In genomic region chr16:78619386-78619785, GRCm38 (mm10) we compare ENCODE assay signal across 13 mouse cellular contexts. TPM values are rescaled to one million over a fixed set of nuclear protein-coding genes. Genes with fewer than 3 reads are reported as not detected.
A peak's percentile ranks its signal among the peaks of the same experiment; 100 is the strongest.
DNase-seq lines count a peak whose midpoint lies in the region; ATAC-seq and TF ChIP-seq lines count a peak whose summit lies in the region.
"Had no signal": no experiment of that assay in that cellular context is flagged by ENCODE, and none has a peak within 500 bp of the region (broad histone marks: within the 10 kb centered on the region; RNA-seq: fewer than 3 reads in every experiment).

No protein-coding gene starts in this region.

- H3K4me3 ChIP-seq in kidney, embryonic 14.5 days (ENCODE audit: low read length) = no peak overlapping the region
- H3K4me3 ChIP-seq in ES-E14 (ENCODE audit: insufficient read depth in 1 of 2, low read depth in 1 of 2, low read length in 2 of 2, poor library complexity in 1 of 2, severe bottlenecking in 1 of 2) = no peak overlapping the region
- H3K4me3 ChIP-seq: erythroblast, embryonic 14.5 days; heart, embryonic 15.5 days; liver, embryonic 13.5 days had no signal

- in situ Hi-C loops in ES-E14 (cut with MboI; ENCODE audit: low sequenced_read_pairs in 2 of 2, unreplicated experiment in 2 of 2) = no loop called here

- ATAC-seq in kidney, embryonic 14.5 days (ENCODE audit: low FRiP score, low TSS enrichment) = no peak
- ATAC-seq in megakaryocyte progenitor cell, adult 5-6 weeks (replicated peaks; ENCODE audit: poor library complexity) = peak; percentile 31; the same call in 1 of the 2 replicates

- no peaks in the 10 kb centered on the region for H3K4me1 ChIP-seq in kidney, embryonic 14.5 days (ENCODE audit: control insufficient read depth, insufficient read depth, low read length)
- H3K4me1 ChIP-seq in ES-E14 (ENCODE audit: control insufficient read depth in 2 of 2, insufficient read depth in 2 of 2, low read length in 2 of 2, poor library complexity in 1 of 2) = no peaks in the 10 kb centered on the region
- H3K4me1 ChIP-seq: heart, embryonic 15.5 days; liver, embryonic 13.5 days had no signal

- no peak overlapping the region for H3K9ac ChIP-seq in kidney, embryonic 14.5 days (ENCODE audit: low read depth, low read length)
- no peak overlapping the region for H3K9ac ChIP-seq in ES-E14 (ENCODE audit: insufficient read depth, low read depth, low read length, poor library complexity, severe bottlenecking)
- H3K9ac ChIP-seq: heart, embryonic 15.5 days; liver, embryonic 13.5 days had no signal

- H3K27me3 ChIP-seq in kidney, embryonic 14.5 days (ENCODE audit: control insufficient read depth, insufficient read depth, low read length) = no peaks in the 10 kb centered on the region
- H3K27me3 ChIP-seq: heart, embryonic 15.5 days; liver, embryonic 13.5 days had no signal

- no peak overlapping the region for H3K4me2 ChIP-seq in kidney, embryonic 14.5 days (replicated peaks; ENCODE audit: low read depth, low read length)
- H3K4me2 ChIP-seq: heart, embryonic 15.5 days; liver, embryonic 13.5 days had no signal

- H3K36me3 ChIP-seq in kidney, embryonic 14.5 days (ENCODE audit: control insufficient read depth, insufficient read depth, low read length) = no peaks in the 10 kb centered on the region
- H3K36me3 ChIP-seq in ES-E14 (ENCODE audit: control insufficient read depth, insufficient read depth, low read length, poor library complexity, severe bottlenecking) = no peaks in the 10 kb centered on the region
- H3K36me3 ChIP-seq: heart, embryonic 15.5 days; liver, embryonic 13.5 days had no signal

- H3K9me3 ChIP-seq in kidney, embryonic 14.5 days (ENCODE audit: control insufficient read depth, low read length) = no peaks in the 10 kb centered on the region
- no peaks in the 10 kb centered on the region for H3K9me3 ChIP-seq in ES-E14 (ENCODE audit: control insufficient read depth, insufficient read depth, low read depth, low read length)
- H3K9me3 ChIP-seq: heart, embryonic 15.5 days; liver, embryonic 13.5 days had no signal

- H3K27ac ChIP-seq in kidney, embryonic 14.5 days (ENCODE audit: low read depth, low read length) = no peak overlapping the region
- no peak overlapping the region for H3K27ac ChIP-seq in ES-E14 (ENCODE audit: insufficient read depth, low read depth, low read length, poor library complexity, severe bottlenecking)
- H3K27ac ChIP-seq: heart, embryonic 15.5 days; liver, embryonic 13.5 days had no signal

- 85% methylated on average over 5 of the region's 5 CpGs for WGBS in kidney, embryonic 14.5 days

- DNase-seq in kidney, postnatal 10 days = peak; percentile 21
- peak; percentile 16 for DNase-seq in ES-E14 (ENCODE audit: low read depth, low spot score)
- peak; percentile 10 for DNase-seq in c-Kit-positive CD71-positive TER-119-positive erythroid progenitor cells, embryonic 14.5 days (ENCODE audit: low spot score)
- no peak for DNase-seq in right cerebral cortex, postnatal 14 days
- no peak for DNase-seq in adipocyte (ENCODE audit: low spot score)
- no peak for DNase-seq in kidney, adult 9 months
- DNase-seq: cerebellum, adult 2 months; layer of hippocampus, adult 9-11 months; liver, embryonic 13.5 days had no signal

TF ChIP-seq in ES-E14, 5 proteins besides CTCF, POLR2A, EP300 and RAD21:
- no peak for TF ChIP-seq ZNF384 (IDR thresholded peaks at IDR 0.05; ENCODE audit: low read depth, low read length)
- no peak for TF ChIP-seq MAFK (IDR thresholded peaks at IDR 0.05; ENCODE audit: insufficient read depth, low read depth, low read length)
- no peak for TF ChIP-seq ZC3H11A (IDR thresholded peaks at IDR 0.05; ENCODE audit: borderline replicate concordance, low read depth, low read length)
- no peak for TF ChIP-seq CHD2 (IDR thresholded peaks at IDR 0.05; ENCODE audit: low read depth, low read length)
- no peak for TF ChIP-seq HCFC1 (IDR thresholded peaks at IDR 0.05; ENCODE audit: borderline replicate concordance, insufficient read depth, low read length)
TF ChIP-seq in ES-E14: peak in this region for 0.

RNA-seq across cellular contexts. Expression of gene D16Ertd472e, which starts 42.9 kb away (rescaled TPM):
- 12.7 and 17.9 TPM in 2 replicates for polyA plus RNA-seq in kidney, embryonic 14.5 days (2014; fragmentation: Nextera tagmentation; extraction: Ambion mirVana)
- 23.7 and 24.6 TPM in 2 replicates for total RNA-seq in ES-E14 (2012; rRNA removed)
- total RNA-seq in megakaryocyte progenitor cell, adult 5-6 weeks (2015) = 50.1 and 52.8 TPM in 2 replicates
- 41.4 and 56.0 TPM in 2 replicates for total RNA-seq in megakaryocyte progenitor cell, adult 5-6 weeks (2017)

Comparison
In these comparisons a context has a peak if more than half of its experiments do, and no peak if none do; other contexts are left out.
1. DNase-seq: peak in kidney, postnatal 10 days (single experiment), ES-E14 (single experiment) and c-Kit-positive CD71-positive TER-119-positive erythroid progenitor cells, embryonic 14.5 days (single experiment); none in right cerebral cortex, postnatal 14 days (single experiment), adipocyte (single experiment) and kidney, adult 9 months (single experiment).